Mouse (Mus musculus) spleen, adult 2 months (tissue): Measurements from ENCODE around the gene Rab3c.

Experiments used
- CTCF ChIP-seq: fragments of 200-500 bp; IDR thresholded peaks from 2 replicates; pipeline ENCODE4 v1.5.1; 2011; ENCODE audit warnings: mild to moderate bottlenecking, inconsistent platforms; ENCODE audit not compliant: insufficient read depth, insufficient read length, insufficient replicate concordance; ENCODE audit errors: extremely low read depth
- POLR2A ChIP-seq: fragments of 200-500 bp; IDR thresholded peaks from 2 replicates; pipeline ENCODE4 v1.6.1; 2011; ENCODE audit warnings: low read depth, low read length, inconsistent platforms

DNA sequence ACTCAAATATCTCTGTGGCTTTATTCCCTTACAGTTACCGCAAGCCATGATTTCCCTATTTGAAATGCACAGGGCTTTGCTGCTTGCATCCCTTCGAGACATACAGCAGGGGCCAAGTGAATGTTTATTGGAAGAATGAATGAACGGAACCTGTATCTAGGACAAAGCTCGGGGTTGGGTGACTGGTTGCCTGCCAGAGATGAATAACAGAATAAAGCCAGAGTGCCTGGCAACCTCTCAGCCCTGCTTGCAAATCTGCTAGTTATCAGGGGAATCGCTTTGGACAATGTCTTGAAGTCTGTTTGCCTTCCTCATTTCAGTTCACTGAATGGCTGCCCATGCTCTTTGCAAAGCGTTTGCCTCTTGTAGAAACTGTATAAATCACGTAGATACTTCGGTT lies 135.8 kb downstream of the Rab3c start:
- TF ChIP-seq POLR2A (no peak), CTCF (no peak)
